Mouse (Mus musculus): ENCODE measurements at regions not wholly inside any gene's neighbourhood (a gene's known extent, or its start where the extent isn't known, plus 50 kb on each side); places are given as distances from the start of the nearest gene placed in this dataset.

DNA sequence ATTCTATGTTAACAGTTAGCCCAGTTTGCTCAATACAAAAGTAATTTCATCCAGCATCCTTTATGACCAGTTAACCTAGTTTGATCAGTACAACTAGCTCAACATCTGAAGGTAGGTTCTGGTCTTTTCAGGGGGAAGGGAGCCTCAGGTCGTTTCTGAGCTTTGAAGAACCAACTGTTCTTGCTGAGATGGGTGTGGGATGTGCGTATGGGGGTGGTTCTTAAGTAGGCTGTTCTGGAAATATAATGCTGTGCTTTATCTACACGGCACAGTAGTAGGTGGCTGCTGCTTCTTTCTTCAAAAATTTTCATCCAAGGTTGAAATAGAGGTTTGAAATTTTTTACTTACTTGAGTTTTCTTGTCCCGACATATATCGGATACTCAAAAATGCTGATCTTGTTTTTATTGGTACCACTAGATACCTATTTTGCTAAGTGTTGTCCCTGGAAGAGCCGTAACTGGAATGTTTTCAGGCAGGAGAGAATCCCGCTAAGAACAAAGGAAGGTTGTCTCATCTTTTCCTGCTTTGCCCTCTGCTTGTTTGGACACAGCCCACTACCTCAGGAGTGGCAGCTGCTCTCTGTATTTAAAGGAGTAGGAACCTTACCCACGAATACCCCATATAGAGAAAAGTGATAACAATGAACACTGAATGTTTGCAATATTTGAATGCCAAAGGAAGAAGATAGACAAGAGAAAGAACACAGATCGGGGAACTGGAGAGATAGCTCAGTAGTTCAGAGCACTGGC, 275.5 kb downstream of the Cdh10 start:
- DNase-seq (ENCODE audit: low spot score in 2 of 2), result no peak

DNA sequence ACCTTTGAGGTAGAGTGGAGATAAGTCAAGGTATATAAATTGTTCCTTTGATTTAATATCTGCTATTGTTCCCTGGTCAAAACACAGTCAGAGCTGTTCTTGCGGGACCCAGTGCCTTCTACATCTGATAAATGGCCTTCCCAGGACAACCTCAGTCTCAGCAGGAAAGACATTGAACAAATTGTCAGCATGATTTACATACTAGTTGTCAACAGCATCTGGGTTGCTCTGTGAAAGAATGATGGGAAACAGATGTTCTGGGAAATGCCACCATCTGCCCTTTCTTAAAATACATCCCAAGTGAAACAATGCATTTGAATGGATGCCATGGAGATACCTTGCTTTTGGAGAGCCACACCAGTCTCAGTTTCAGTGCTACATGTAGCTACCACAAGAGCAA, 296.2 kb downstream of the Cdh10 start:
- DNase-seq (ENCODE audit: low spot score in 2 of 2), result no peak

GRCm38 (mm10) chr15:19118995-19119394, 300.2 kb downstream of the Cdh10 start:
- no peak for DNase-seq (ENCODE audit: low spot score in 2 of 2)

DNA sequence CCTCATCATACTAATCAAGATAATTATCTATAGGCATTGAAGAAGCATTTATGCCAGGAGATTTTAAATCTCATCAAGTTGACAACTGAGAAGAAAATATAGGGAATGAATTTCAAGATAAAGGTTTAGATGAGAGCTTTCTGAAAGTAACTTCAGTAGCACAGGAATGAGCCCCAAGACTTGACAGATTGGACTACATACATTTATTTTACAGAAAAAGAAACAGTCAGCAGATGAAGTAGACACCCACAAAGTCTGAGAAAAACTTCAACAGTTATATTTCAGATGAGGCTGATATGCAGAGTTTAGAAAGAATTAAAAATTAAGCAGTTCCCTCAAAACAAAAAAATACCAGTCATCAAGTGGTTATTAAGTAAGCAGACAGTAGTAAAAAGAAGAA, 308.7 kb downstream of the Cdh10 start:
- no peak for DNase-seq (ENCODE audit: low spot score in 2 of 2)

GRCm38 (mm10) chr15:19129316-19129715, 310.6 kb downstream of the Cdh10 start:
- no peak for DNase-seq (ENCODE audit: low spot score in 2 of 2)

DNA sequence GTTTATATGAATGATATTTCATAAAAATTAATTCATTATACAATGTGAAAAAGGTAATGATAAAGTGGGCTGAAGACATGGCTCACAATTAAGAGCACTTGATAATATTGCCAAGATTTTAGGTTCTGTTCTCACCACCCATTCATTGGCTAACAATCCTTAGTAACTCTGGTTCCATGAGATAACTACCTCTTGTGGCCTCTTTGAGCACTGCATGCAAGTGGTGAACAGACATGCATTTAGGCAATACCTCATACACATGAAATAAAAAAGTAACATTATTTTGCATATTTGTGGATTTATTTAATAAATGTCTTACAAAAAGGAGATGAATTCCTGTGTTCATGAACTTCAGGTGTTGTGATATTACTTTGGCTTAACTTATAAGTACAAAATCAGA, 334.9 kb downstream of the Cdh10 start:
- no peak for DNase-seq (ENCODE audit: low spot score in 2 of 2)

GRCm38 (mm10) chr15:19162119-19162888, 343.6 kb downstream of the Cdh10 start:
- peak; percentile 17 to 33 for DNase-seq (ENCODE audit: low spot score in 2 of 2)

DNA sequence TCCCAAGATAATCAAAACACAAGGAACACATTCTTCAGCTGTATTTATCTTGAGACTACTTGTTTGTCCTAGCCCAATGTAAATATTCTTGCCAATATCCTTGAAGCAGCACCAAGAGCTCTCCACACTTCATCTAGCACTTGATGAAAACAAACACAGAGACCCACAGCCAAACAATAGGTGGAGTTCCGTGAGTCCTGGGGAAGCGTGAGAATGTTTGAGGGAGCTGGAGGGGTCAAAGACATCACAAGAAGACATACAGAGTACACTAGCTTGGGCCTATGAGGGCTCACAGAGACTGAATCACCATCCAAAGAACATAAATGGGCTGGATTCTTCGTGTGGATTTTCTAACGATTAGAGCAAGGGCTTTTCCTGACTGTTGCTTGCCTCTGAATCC, 356.7 kb downstream of the Cdh10 start:
- no peak for DNase-seq (ENCODE audit: low spot score in 2 of 2)
